Mouse (Mus musculus) erythroblast, adult 5-6 weeks (primary cell): Measurements from ENCODE around the gene Osr1. TPM values are rescaled to one million over a fixed set of nuclear protein-coding genes. Genes with fewer than 3 reads are reported as not detected.

Experiments used
- ATAC-seq: replicated peaks from 2 replicates; pipeline ENCODE4 v1.8.0; 2016; ENCODE audit warnings: moderate number of reproducible peaks, mild to moderate bottlenecking, moderate TSS enrichment, inconsistent platforms; ENCODE audit not compliant: poor library complexity, low FRiP score, severe bottlenecking
- total RNA-seq, 2 experiments: library from RNA; stranded (forward) in 1 of 2; stranded (reverse) in 1 of 2; fragments of 150-400 nt in 1 of 2; fragments of 200-764, 138-1000 nt in 1 of 2; gene quantifications; 2 replicates each; pipeline versions ENCODE4 v1.2.3 to v1.2.4; 2015 to 2017; ENCODE audit warnings: low replicate concordance in 2 of 2

Osr1 gene
- total RNA-seq, 2 experiments from 2014 or later = not detected

- ATAC-seq = no peak
Observed at GRCm38 (mm10) chr12:9584366-9585084, 14.6 kb downstream of the Osr1 start.

- no peak for ATAC-seq
Observed at GRCm38 (mm10) chr12:9585085-9585453, 15.2 kb downstream of the Osr1 start.

- ATAC-seq = no peak
Observed at GRCm38 (mm10) chr12:9587732-9588131, 17.8 kb downstream of the Osr1 start.

- ATAC-seq = no peak
Observed at GRCm38 (mm10) chr12:9589561-9590134, 19.7 kb downstream of the Osr1 start.

- no peak for ATAC-seq
Observed at GRCm38 (mm10) chr12:9591141-9591540, 21.2 kb downstream of the Osr1 start.

- ATAC-seq = no peak
Observed at GRCm38 (mm10) chr12:9598219-9598618, 28.3 kb downstream of the Osr1 start.
